Mouse (Mus musculus): Measurements from ENCODE around the gene Tenm2.

Tenm2 gene

GRCm38 (mm10) chr11:36277903-36278215, 957.9 kb downstream of the Tenm2 start:
- in situ Hi-C loops (cut with MboI, MseI), result no loop called here

DNA sequence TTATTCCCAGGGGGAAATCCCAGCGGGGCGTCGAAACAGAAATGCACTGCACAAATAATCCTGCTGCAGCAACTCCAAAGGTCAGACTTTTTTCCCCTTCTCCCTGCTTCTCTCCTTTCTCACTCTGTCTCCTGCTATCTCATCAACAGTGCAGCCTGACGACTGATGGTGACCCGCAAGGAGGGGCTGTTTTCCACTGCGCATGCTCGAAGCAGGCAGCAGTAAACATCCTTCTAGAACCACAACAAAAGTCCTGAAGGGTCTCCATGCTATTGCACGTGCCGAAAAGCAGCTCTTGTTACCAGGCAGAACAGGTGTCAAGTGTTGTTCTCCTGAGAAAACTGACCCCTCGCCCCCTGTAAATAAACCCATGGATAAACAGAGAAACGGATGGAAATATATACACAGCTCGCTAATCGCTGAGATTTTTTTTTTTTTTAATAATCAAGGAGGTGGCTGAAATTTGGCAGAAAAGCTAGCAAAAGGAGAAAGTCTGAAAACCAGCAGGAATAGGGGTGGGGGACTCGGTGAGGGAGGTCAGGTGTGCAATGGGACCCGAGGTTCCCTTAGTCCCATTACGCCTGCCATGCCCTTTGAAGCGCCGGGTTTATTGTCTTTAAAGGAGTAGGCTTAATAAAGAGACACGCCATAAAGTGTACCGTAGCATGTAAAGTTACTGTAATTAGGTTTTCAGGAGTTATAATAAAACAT, 958.4 kb downstream of the Tenm2 start:
- in situ Hi-C loops (cut with MboI, MseI), result no loop called here

DNA sequence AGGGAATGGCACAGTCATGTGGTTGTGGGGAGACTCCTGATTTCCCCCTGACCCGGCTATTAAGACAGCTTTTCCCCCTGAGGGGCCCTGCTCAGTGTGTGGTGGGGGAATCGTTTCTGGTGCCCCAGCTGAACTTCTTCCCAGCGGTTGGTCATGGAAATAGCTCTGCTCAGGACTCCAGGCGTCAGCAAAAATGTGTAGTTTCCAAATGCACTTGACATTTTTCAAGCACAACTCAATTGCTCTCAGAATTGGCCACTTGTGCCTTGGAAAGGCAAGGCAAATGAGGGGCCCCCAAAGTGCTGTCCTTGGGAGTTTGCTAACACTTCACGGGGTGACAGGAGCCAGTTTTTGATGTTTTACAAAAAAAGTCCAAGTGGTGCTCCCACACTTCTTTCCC, 959.7 kb downstream of the Tenm2 start:
- in situ Hi-C loops (cut with MboI, MseI), result no loop called here

DNA sequence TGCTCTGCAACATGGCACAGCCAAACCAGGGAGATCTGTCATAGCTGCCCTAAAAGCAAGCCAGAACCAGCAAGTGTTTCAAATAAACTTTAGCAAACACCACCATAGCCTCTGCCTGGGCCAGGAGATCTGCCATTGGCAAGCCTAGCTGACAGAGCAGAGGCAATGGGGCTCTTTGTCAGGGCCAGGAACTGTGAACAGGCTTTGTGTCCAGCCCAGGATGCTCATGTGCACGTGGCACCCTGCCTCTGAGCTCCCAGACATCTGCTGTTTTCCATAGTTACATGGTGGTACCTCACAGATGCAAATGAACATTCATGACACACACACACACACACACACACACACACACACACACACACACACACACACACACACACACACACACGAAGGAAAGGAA, 963.6 kb downstream of the Tenm2 start:
- in situ Hi-C loops (cut with MboI, MseI), result no loop called here

GRCm38 (mm10) chr11:36269945-36270344, 965.8 kb downstream of the Tenm2 start:
- in situ Hi-C loops (cut with MboI, MseI), result no loop called here

DNA sequence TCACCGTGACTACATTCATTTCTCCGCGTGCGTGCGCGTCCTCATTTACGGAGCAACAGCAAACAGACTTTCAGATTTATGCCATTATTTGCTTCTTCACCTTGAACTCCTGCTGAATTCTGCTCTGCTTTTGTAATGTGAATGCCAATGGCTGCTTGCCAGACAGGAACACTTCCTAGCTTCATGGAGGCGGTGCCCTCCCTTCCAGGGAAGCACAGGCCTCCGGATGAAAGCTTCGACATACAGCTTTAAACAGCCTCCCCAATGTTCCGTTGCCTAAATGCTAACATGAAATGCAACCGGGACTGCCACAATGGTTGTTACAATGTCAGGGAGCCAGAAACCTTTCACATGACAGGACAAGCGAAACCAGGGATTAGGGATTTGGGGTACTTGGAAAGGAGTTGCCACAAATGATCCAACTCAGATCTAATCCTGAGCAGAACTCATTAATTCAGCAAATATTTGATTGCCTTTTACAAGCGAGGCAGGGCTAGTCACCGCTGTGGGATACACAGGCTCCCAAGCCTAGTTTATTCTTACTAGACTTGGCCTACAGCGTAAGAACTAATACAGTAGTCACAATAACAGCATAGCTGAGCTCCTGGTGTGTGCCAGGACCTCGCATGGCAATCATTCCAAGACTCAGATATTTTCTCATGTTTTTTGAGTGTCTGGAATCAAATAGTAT, 970.8 kb downstream of the Tenm2 start:
- in situ Hi-C loops (cut with MboI, MseI), result no loop called here

DNA sequence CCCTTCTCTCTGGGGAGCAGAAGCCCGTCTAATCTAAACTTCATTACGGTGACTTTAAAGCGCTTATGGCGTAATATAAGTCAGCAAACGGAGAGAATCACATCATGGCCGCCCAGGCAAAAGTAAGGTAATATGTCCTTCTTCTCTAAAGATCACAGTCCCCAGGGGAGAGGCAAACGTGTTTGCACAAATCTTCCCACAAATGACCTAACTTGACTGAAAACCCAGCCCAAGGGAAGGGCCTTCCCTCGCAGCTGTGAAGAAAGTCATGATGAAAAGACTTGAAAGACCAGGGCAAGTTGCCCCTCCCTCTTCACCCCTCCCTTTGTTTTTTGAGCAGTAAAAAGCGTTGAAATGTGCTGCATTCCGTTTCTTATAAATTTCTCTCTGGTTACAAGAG, 971.9 kb downstream of the Tenm2 start:
- in situ Hi-C loops (cut with MboI, MseI), result no loop called here

DNA sequence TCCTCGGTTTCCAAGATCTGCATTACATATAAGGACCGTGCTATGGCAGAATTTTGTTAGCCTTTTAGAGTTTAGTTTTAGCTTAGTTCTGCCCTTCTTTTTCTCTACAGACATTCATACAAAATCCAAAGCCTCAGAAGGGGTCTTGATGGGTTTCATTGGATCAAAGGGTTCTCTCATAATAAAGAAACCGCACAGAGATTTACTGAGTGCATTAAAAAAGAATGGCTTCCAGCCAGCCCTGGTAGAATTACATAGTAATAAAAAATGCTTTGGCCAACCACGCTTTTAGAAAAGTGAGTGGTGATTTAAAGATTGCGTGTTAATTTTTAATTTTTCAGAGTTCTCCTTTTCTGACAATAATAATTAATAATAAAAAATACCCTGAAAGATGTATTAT, 978.6 kb downstream of the Tenm2 start:
- in situ Hi-C loops (cut with MboI, MseI), result no loop called here

DNA sequence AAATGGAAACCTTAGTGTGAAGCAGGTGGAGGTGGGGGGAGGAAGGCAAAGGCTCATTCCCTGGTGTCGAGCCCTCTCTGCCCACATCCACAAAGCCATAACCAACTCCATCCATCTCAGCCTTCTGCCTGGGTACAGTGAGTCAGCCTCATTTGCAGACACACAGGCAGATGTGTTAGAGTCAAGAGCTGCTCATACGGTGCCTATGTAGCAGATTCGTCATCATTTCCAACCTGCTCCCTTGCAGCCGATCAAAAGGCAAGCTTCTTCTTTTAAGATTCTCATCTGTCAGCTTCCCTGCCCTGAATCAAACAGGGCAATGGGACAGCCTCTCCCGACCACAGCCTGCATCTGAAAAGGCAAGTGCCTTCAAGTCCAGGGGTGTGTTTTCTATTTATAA, 979.0 kb downstream of the Tenm2 start:
- in situ Hi-C loops (cut with MboI, MseI), result no loop called here

DNA sequence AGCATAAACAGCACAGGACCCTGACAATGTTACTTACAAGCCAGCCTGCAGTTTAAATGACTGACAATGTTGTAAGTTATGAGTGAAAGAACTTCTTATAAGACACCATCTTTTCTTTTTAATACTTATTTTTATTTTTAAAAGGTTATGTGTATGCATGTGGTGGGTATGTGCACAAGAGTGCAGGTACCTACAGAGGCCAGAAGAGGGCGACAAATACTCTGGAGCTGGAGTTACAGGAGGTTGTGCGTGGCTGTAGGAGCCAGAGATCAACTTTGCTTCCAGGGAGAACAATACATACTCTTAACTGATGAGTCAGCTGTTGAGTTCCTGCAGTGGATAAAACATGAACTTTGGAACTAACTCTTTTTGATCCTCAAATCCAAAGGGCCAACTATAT, 981.7 kb downstream of the Tenm2 start:
- in situ Hi-C loops (cut with MboI, MseI), result no loop called here

DNA sequence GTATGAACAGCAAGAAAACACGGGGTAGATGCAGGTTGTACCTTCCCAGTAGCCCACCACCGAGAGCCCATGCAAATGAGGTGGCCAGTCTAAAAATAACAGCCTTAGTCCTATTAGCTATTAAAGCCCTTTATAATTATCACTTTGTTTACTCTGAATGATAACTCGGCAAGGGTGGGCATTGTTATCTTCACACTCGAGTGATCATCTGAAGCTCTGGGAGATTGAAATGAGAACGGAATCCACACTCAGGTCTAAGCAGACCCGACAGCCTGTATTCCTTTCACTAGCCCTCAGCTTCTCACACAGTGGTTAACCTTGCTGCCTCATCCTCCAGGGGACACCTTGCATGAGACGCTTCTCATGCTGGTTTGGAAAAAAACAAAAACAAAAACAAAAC, 985.7 kb downstream of the Tenm2 start:
- in situ Hi-C loops (cut with MboI, MseI), result no loop called here

DNA sequence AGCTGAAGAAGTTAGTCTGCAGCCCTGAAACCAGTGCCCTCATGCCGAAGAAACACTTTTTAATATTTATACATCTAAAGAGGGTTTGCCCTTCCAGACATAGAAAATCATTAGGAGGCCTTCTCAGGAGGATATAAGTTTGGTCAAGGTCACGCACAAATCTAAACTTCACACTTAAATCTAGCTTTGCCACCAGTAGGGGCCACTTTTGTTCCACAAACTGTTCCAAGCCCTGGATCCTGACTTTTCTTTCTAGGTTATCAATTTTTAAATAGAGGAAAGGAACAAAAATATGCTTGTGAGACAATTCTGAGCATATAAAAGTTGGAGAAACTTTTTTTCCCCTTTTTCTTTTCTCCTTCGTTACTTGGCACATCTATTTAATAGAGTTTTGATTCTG, 989.6 kb downstream of the Tenm2 start:
- in situ Hi-C loops (cut with MboI, MseI), result no loop called here

DNA sequence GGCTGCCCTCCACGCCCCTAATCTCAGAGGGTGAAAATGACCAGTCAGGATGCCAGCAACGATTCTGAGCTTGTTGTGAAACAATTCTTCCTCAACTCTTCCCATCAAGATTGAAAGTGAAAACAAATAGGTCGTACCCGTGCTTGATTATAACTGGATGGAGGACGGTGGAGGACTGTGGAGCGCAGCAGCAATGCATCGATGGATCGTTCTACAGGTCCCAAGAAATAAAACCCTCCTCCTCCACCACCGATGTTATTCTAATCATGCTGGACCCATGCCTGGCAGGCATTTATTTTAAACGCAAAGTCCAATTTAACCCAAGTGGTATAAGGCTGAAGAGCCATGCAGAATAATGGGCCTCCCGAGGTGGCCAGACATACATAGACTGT, 991.3 kb downstream of the Tenm2 start:
- in situ Hi-C loops (cut with MboI, MseI), result no loop called here

- in situ Hi-C loops (cut with MboI, MseI), result no loop called here
Measured at GRCm38 (mm10) chr11:36243747-36244490, 991.8 kb downstream of the Tenm2 start.

DNA sequence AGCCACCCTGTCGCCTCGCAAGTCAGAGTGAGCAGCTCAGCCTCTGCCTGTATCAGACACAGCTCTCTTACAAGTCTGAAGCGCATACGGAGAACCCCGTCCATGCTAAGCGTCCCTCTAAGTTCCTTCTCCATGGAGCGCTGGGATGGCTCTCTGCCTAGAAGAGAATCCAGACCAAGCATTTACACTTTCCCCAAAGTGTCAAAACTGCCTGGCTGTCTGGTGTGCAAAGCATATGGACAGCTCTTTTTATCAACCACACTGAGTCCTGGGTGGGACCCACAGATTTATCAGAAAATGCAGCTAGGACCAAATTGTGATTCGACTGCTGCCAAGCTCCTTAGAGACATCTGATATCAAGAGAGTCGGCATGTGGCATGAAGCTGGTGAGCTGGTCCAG, 996.9 kb downstream of the Tenm2 start:
- in situ Hi-C loops (cut with MboI, MseI), result no loop called here

- in situ Hi-C loops (cut with MboI, MseI), result no loop called here
Measured at GRCm38 (mm10) chr11:36228654-36229053, 1007.1 kb downstream of the Tenm2 start.

GRCm38 (mm10) chr11:36228196-36228595, 1007.6 kb downstream of the Tenm2 start:
- in situ Hi-C loops (cut with MboI, MseI), result no loop called here

DNA sequence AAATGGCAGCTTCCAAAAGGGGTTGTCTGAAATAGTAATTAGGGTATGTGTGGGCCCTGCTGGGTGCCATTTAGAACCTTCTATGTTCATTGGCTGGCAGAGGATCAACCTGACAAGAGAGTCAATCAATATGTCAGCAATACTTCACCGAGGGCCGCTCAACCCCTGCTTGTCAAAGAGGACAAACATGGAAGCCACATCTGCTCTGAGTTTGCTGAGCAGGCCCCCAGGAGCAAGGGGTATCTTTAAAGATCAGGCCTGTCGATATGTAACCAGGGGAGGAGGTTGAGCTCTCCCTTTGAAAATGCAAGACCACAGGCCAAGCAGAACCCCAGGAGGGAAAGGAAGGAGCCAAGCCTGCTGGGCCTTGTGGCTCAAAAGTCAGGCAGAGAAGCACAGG, 1009.7 kb downstream of the Tenm2 start:
- in situ Hi-C loops (cut with MboI, MseI), result no loop called here

- in situ Hi-C loops (cut with MboI, MseI), result no loop called here
Measured at GRCm38 (mm10) chr11:36223716-36224439, 1011.9 kb downstream of the Tenm2 start.

DNA sequence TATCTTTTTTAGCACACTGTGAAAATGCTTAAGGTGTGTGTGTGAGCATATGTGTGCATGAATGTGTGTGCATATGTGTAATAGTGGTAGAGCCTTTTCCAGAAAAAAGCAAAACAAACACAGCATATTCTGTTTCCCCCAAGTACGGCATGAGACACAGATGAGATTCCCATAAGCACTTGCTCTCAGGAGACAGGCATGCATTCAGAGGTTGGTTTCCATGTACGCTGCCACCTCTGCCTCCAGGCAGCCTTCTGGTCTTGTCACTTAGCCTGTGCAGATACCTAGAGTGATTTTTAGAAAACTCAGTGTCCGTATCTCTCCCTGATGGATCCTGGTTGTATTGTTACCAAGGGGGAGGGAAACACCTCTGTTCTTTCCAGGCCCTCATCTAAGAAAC, 1013.7 kb downstream of the Tenm2 start:
- in situ Hi-C loops (cut with MboI, MseI), result no loop called here

- in situ Hi-C loops (cut with MboI, MseI), result no loop called here
Measured at GRCm38 (mm10) chr11:36221271-36221975, 1014.3 kb downstream of the Tenm2 start.

DNA sequence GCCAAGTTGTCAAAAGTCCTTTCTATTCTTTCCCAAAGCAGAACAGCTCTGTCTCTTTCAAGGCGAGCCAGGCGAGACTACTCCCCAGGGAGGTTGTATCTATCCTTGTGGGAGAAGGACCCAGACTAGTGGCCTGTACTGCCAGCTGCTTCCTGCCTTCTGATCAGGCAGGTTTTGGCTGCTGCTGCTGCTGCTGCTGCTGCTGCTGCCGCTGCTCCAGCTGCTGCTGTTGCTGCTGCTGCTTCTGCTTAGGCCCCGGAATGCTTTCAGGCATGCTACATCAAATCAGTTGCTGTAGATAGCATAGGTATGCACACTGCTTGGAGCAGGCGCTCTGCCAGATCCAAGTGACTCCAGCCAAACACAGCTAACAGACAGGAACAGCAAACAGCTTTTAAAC, 1015.1 kb downstream of the Tenm2 start:
- in situ Hi-C loops (cut with MboI, MseI), result no loop called here
